Mouse (Mus musculus): ENCODE data around the gene Abcc5. TPM values are rescaled to one million over a fixed set of nuclear protein-coding genes. Genes with fewer than 3 reads are reported as not detected.
A peak's percentile ranks its signal among the peaks of the same experiment; 100 is the strongest.
"Not testable (repeated sequence)": the region's sequence is repeated elsewhere in the genome, so short reads cannot be mapped to it uniquely, and the experiment has no call there.

Abcc5 gene
- 19.3 and 20.5 TPM in 2 replicates for polyA plus RNA-seq (2015; fragmentation: Nextera tagmentation; extraction: Ambion mirVana)

DNA sequence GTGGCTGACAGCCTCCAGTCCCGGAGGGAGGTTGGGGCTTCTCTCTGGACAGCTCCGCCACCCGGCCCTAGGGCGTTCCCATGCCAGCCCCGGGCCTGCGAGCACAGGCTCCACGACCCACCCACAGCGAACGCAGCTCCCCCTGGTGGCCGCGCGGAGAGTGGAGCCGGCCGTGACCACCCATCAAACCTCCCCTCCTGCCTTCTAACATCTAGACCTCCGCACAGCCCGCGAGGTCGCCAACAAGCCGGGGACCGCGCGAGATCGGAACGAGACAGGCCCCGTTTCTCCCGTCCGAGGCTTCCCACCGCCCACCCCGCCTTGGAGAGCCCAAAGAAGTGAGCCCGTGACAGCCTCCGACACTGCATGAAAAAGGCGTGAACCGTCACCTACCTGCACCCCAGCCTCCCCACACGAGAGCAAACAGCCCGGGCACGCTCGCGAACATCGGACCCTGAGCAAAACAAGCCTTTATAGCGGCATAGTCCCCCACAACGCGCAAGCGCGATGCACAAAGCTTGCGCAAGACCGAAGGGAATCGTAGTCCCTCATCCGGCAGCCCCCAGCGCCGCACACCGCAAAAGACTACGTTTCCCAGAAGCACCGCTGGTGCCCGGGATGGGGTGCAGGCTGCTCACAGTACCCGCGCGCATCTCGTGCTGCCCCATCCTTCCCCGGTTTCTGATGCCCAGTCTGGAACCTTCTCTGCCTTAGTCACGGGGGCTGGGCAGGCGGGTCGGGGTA is at the start of gene Abcc5:
Gene Abcc5 (minus strand): TSS at position 540 of the 744 bp plus-strand sequence.
- H3K4me3 ChIP-seq (ENCODE audit: low read depth, low read length) = peak within 1 kb of the TSS; percentile 84
- peak within 1 kb of the TSS; percentile 75 for H3K27ac ChIP-seq (ENCODE audit: low read length)
- H3K9ac ChIP-seq (ENCODE audit: low read depth, low read length) = peak within 1 kb of the TSS; percentile 83
- H3K36me3 ChIP-seq (ENCODE audit: control insufficient read depth, insufficient read depth) = peaks cover 7% of the 10 kb centered on the region; the same call in 1 of the 2 replicates
- under 1% methylated on average over 62 of the region's 62 CpGs for WGBS (ENCODE audit: insufficient replicate concordance)
- H3K27me3 ChIP-seq (ENCODE audit: control insufficient read depth, insufficient read depth, low read depth, low read length) = no peaks in the 10 kb centered on the region
- peaks cover 24% of the 10 kb centered on the region for H3K4me1 ChIP-seq (ENCODE audit: control insufficient read depth, low read depth, low read length)
- H3K9me3 ChIP-seq (replicated peaks; ENCODE audit: control insufficient read depth, low read length) = no peaks in the 10 kb centered on the region
- peak; percentile 92 for ATAC-seq (ENCODE audit: low read depth)
- peak within 1 kb of the TSS; percentile 87 for H3K4me2 ChIP-seq (ENCODE audit: low read depth, low read length)

GRCm38 (mm10) chr16:20475335-20475734 is 49.1 kb upstream of the Abcc5 start:
- Histone ChIP-seq H3K27ac (ENCODE audit: low read length) (no peak overlapping the region), H3K4me1 (ENCODE audit: control insufficient read depth, low read depth, low read length) (no peaks in the 10 kb centered on the region), H3K4me3 (ENCODE audit: low read depth, low read length) (no peak overlapping the region), H3K27me3 (ENCODE audit: control insufficient read depth, insufficient read depth, low read depth, low read length) (no peaks in the 10 kb centered on the region), H3K9me3 (replicated peaks; ENCODE audit: control insufficient read depth, low read length) (no peaks in the 10 kb centered on the region), H3K4me2 (ENCODE audit: low read depth, low read length) (no peak overlapping the region), H3K9ac (ENCODE audit: low read depth, low read length) (no peak overlapping the region), H3K36me3 (ENCODE audit: control insufficient read depth, insufficient read depth) (no peaks in the 10 kb centered on the region)
- WGBS (ENCODE audit: insufficient replicate concordance) = 65% methylated on average over 1 of the region's 1 CpGs
- no peak for ATAC-seq (ENCODE audit: low read depth)

DNA sequence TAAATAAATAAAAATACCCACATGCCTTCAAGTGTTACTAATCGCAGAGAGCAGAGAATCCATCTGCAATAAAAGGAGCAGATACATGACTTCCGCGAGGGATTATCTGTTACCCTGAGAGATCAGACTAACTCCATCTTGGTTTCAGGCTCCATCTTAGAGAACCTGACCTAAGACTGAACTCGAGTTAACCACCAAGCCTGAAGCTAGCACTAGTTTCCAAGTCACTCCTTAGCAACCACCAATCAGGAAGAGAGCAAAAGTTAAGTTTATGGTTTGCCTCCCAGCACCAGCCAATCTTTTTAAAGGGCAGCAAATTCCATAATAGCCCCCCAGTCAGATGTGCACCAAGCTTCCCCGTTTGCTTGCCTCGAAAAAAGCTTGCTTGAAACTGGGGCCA is 48.6 kb upstream of the Abcc5 start:
- ATAC-seq (ENCODE audit: low read depth) = no peak
- WGBS (ENCODE audit: insufficient replicate concordance) = 73% methylated on average over 6 of the region's 6 CpGs

GRCm38 (mm10) chr16:20474211-20474610 is 48.0 kb upstream of the Abcc5 start:
- ATAC-seq (ENCODE audit: low read depth) = no peak
- Histone ChIP-seq H3K4me3 (ENCODE audit: low read depth, low read length) (no peak overlapping the region), H3K4me1 (ENCODE audit: control insufficient read depth, low read depth, low read length) (no peaks in the 10 kb centered on the region), H3K27me3 (ENCODE audit: control insufficient read depth, insufficient read depth, low read depth, low read length) (no peaks in the 10 kb centered on the region), H3K27ac (ENCODE audit: low read length) (no peak overlapping the region), H3K9ac (ENCODE audit: low read depth, low read length) (no peak overlapping the region), H3K9me3 (replicated peaks; ENCODE audit: control insufficient read depth, low read length) (no peaks in the 10 kb centered on the region), H3K4me2 (ENCODE audit: low read depth, low read length) (no peak overlapping the region), H3K36me3 (ENCODE audit: control insufficient read depth, insufficient read depth) (no peaks in the 10 kb centered on the region)
- 63% methylated on average over 8 of the region's 8 CpGs for WGBS (ENCODE audit: insufficient replicate concordance)

More for the DNA sequence above, 48.6 kb upstream of the Abcc5 start:
- no peaks in the 10 kb centered on the region for H3K9me3 ChIP-seq (replicated peaks; ENCODE audit: control insufficient read depth, low read length)
- no peak overlapping the region for H3K4me3 ChIP-seq (ENCODE audit: low read depth, low read length)
- H3K27me3 ChIP-seq (ENCODE audit: control insufficient read depth, insufficient read depth, low read depth, low read length) = no peaks in the 10 kb centered on the region
- no peaks in the 10 kb centered on the region for H3K36me3 ChIP-seq (ENCODE audit: control insufficient read depth, insufficient read depth)
- H3K4me2 ChIP-seq (ENCODE audit: low read depth, low read length) = no peak overlapping the region
- H3K9ac ChIP-seq (ENCODE audit: low read depth, low read length) = no peak overlapping the region
- no peaks in the 10 kb centered on the region for H3K4me1 ChIP-seq (ENCODE audit: control insufficient read depth, low read depth, low read length)
- H3K27ac ChIP-seq (ENCODE audit: low read length) = no peak overlapping the region

DNA sequence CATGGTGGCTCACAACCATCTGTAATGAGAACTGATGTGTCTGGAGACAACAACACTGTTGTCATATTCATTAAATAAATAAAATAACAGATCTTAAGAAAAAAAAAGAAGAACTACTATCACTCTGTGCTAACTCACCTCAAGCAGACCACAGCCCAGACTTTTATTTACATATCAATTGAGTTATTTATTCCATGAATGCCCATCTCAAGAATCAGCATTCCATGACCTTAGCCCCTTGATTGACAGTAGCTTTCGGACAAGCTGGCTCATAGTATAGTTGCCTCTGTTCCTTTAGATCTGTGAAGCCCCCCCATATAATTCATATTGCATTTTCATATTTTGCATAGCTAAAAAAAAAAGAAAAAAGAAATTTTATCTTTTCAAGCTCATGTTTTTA is 47.6 kb upstream of the Abcc5 start:
- Histone ChIP-seq H3K9ac (ENCODE audit: low read depth, low read length) (no peak overlapping the region), H3K9me3 (replicated peaks; ENCODE audit: control insufficient read depth, low read length) (no peaks in the 10 kb centered on the region), H3K27me3 (ENCODE audit: control insufficient read depth, insufficient read depth, low read depth, low read length) (no peaks in the 10 kb centered on the region), H3K4me1 (ENCODE audit: control insufficient read depth, low read depth, low read length) (no peaks in the 10 kb centered on the region), H3K36me3 (ENCODE audit: control insufficient read depth, insufficient read depth) (no peaks in the 10 kb centered on the region), H3K27ac (ENCODE audit: low read length) (no peak overlapping the region), H3K4me3 (ENCODE audit: low read depth, low read length) (no peak overlapping the region), H3K4me2 (ENCODE audit: low read depth, low read length) (no peak overlapping the region)
- no peak for ATAC-seq (ENCODE audit: low read depth)
- WGBS (ENCODE audit: insufficient replicate concordance) = 73% methylated on average over 1 of the region's 1 CpGs

- Histone ChIP-seq H3K9ac (ENCODE audit: low read depth, low read length) (no peak overlapping the region), H3K36me3 (ENCODE audit: control insufficient read depth, insufficient read depth) (no peaks in the 10 kb centered on the region), H3K9me3 (replicated peaks; ENCODE audit: control insufficient read depth, low read length) (no peaks in the 10 kb centered on the region), H3K27me3 (ENCODE audit: control insufficient read depth, insufficient read depth, low read depth, low read length) (no peaks in the 10 kb centered on the region), H3K4me2 (ENCODE audit: low read depth, low read length) (no peak overlapping the region), H3K4me1 (ENCODE audit: control insufficient read depth, low read depth, low read length) (no peaks in the 10 kb centered on the region), H3K27ac (ENCODE audit: low read length) (no peak overlapping the region), H3K4me3 (ENCODE audit: low read depth, low read length) (no peak overlapping the region)
- no peak for ATAC-seq (ENCODE audit: low read depth)
- WGBS (ENCODE audit: insufficient replicate concordance) = 50% methylated on average over 1 of the region's 1 CpGs
These were observed 45.5 kb upstream of the Abcc5 start for GRCm38 (mm10) chr16:20471686-20472085.

DNA sequence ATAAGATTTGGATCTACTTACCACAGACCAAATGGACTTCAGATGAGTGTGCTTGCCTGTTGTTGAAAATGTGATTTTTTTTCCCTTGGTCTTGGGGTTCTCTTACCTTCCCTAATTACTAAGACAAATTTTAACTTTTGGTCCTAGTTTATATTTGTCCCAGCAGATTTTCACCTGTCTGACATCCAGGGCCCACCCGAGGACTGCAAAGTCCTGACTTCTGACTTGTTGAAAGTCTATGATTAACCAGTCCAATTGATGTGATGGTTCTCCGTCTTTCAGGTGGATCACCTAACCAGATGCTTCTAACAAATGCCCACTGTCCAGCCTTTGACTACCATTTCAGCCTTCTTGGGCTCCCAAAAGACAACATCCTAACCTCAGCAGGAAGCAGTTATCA is 44.8 kb upstream of the Abcc5 start:
- Histone ChIP-seq H3K27me3 (ENCODE audit: control insufficient read depth, insufficient read depth, low read depth, low read length) (no peaks in the 10 kb centered on the region), H3K9ac (ENCODE audit: low read depth, low read length) (no peak overlapping the region), H3K4me1 (ENCODE audit: control insufficient read depth, low read depth, low read length) (no peaks in the 10 kb centered on the region), H3K36me3 (ENCODE audit: control insufficient read depth, insufficient read depth) (no peaks in the 10 kb centered on the region), H3K4me3 (ENCODE audit: low read depth, low read length) (no peak overlapping the region), H3K9me3 (replicated peaks; ENCODE audit: control insufficient read depth, low read length) (no peaks in the 10 kb centered on the region), H3K4me2 (ENCODE audit: low read depth, low read length) (no peak overlapping the region), H3K27ac (ENCODE audit: low read length) (no peak overlapping the region)
- ATAC-seq (ENCODE audit: low read depth) = no peak
- 50% methylated on average over 2 of the region's 2 CpGs for WGBS (ENCODE audit: insufficient replicate concordance)

DNA sequence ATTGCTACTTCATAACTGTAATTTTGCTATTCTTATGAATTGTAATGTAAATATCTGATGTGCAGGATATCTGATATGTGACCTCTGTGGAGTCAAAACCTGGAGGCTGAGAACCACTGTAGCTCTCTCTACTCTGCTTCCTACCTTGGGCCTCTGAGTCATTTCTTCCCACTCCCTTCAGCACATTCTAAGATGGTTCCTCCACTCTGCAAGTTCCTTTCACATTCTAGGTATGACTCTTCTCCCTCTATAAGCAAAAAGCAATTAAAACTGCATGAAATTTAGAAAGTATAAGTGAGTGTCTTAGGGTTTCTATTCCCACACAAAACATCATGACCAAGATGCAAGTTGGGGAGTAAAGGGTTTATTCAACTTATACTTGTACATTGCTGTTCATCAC is 38.5 kb upstream of the Abcc5 start:
- no peaks in the 10 kb centered on the region for H3K36me3 ChIP-seq (ENCODE audit: control insufficient read depth, insufficient read depth)
- ATAC-seq (ENCODE audit: low read depth) = no peak
- H3K9me3 ChIP-seq (replicated peaks; ENCODE audit: control insufficient read depth, low read length) = no peaks in the 10 kb centered on the region
- H3K4me1 ChIP-seq (ENCODE audit: control insufficient read depth, low read depth, low read length) = no peaks in the 10 kb centered on the region
- H3K27ac ChIP-seq (ENCODE audit: low read length) = no peak overlapping the region
- H3K9ac ChIP-seq (ENCODE audit: low read depth, low read length) = no peak overlapping the region
- H3K4me3 ChIP-seq (ENCODE audit: low read depth, low read length) = no peak overlapping the region
- no peak overlapping the region for H3K4me2 ChIP-seq (ENCODE audit: low read depth, low read length)
- no peaks in the 10 kb centered on the region for H3K27me3 ChIP-seq (ENCODE audit: control insufficient read depth, insufficient read depth, low read depth, low read length)

DNA sequence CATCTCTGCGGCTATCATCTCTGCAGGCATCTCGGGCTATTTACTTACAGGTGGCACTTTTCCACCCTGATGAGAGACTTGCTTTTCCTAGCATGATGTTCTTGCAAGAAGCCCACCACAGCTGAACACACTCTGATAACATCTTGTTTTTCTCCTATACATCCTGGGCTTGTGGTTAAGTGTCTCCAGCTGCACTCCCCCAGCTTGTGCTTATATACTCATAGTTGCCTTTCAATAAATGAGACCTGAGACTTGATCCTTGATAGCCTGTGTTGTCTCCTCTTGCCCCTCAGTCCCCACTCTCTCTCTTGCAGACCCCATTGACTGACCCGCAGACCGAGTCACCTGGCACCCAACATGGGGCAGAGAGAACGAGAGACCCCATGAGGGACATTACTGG is 32.5 kb upstream of the Abcc5 start:
- H3K27me3 ChIP-seq (ENCODE audit: control insufficient read depth, insufficient read depth, low read depth, low read length); H3K9me3 ChIP-seq (replicated peaks; ENCODE audit: control insufficient read depth, low read length); H3K4me1 ChIP-seq (ENCODE audit: control insufficient read depth, low read depth, low read length); H3K4me2 ChIP-seq (ENCODE audit: low read depth, low read length); H3K27ac ChIP-seq (ENCODE audit: low read length); H3K36me3 ChIP-seq (ENCODE audit: control insufficient read depth, insufficient read depth); ATAC-seq (ENCODE audit: low read depth); H3K9ac ChIP-seq (ENCODE audit: low read depth, low read length); H3K4me3 ChIP-seq (ENCODE audit: low read depth, low read length): not testable (repeated sequence)
- WGBS (ENCODE audit: insufficient replicate concordance) = 73% methylated on average over 5 of the region's 5 CpGs
